Mouse (Mus musculus) thymus, postnatal 36 days (tissue): Measurements from ENCODE around the gene Ppp6r3.
A peak's percentile ranks its signal among the peaks of the same experiment; 100 is the strongest.

ENCODE experiments used
- DNase-seq, 2 experiments: peaks; one replicate each; pipeline ENCODE4 v3.0.0; 2022; ENCODE audit warnings: mixed read lengths in 2 of 2

The Ppp6r3 gene

DNA sequence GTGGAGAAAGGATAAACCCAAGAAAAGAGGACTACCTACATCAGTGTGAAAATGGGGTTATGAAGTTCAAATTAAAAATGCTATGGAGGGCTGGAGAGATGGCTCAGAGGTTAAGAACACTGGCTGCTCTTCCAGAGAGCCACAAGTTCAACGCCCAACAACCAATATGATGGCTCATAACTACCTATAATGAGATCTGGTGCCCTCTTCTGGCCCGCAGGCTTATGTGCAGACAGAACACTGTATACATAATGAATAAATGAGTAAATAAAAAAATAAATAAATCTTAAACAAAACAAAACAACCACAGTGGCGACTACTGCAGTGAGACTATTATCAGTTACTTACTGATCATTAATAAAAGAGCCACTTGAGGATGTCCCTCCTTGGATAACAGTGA, 78.3 kb downstream of the Ppp6r3 start:
- DNase-seq, result peak in 1 of 2 experiments; percentile 8

DNA sequence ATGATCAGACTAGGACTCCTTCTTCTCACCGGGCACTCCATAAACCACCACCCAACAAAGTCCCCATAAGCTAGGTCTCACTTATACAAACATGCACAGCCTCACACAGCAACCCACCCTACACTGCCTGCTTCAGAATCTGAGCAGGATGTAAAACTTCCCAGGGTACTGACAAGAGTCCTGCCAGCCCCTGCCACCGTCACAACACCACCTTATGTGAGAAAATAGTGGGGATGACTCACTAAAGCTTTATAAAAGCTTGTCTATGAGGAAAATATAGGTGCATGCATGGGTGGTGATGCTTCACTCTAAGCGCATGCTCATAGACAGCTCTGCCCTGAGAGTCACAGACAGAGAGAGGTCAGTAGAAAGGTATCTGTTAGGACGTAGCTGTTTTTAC, 85.7 kb downstream of the Ppp6r3 start:
- no peak for DNase-seq

DNA sequence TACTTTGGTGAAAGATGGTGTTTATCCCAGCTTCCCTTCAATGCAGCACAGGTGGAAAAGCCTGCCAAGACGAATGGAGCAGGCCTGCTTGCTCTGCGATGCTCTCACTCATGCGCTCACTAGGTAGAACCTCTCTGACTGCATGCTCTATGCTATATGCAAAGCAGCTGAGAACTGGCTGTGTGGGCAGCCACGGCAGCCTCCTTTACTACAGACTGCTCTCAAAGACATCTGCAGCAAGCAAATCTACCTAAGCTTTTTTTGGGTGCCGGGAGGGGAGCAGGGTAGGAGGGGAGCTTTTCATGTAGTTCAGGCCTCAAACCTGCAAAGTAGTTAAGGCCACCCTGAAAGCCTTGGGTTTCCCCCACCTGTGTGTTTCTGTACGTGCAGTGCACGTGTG, 92.7 kb downstream of the Ppp6r3 start:
- DNase-seq, result no peak

DNA sequence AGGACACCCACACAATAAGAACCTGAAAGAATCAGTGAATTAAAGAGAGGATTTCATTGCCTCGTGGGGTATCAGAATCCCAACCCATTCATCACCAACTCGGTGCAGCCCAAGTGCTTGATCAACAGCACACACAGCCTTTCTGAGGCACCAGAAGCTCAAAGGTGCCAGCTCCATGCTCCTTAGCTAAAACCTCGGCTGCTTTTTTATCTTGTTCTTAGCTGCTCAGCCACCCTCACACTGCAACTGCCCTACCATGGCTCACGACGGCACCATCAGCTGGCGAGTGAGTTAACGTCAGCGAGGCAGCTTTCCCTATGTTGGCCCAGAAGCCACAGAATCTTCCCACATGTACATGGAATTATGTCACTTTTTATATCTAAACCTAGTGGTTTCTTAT, 95.4 kb downstream of the Ppp6r3 start:
- no peak for DNase-seq

DNA sequence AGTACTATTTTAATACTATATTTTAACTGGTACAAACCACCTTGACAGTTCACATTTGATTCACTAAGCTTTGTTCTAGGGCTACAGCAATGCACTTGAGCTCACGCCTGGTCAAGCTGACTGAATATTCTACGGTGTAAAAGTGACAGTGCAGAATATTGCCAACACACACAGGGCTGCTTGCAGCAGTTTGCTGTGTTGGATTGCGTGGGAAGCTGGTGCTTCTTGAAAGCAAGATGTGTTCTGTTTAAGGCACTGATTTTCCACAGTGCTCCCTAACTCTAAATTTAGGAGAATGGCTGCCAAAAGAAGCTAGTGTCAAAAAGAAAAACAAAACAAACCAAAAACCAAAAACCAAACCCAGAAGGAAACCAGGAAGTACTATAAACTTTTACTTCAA, 98.6 kb downstream of the Ppp6r3 start:
- DNase-seq, result no peak

DNA sequence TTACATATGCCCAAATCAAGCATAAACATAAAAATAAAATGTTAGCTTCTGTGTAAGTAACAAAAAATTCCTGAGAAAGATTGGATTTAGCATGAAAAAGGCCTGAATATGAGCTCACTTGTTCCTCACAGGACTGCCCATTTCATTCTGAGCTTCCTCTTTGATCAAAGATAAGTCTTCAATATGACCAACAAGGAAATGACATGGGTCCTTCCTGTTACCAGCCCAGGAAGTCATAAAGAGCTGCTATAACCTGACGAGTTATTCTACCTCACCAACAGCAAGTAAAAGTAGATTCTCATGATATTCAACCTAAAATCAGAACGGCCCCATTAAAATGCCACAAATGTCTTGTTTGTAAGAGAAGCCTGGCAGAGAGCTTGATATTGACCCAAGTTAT, 104.3 kb downstream of the Ppp6r3 start:
- DNase-seq, result no peak

DNA sequence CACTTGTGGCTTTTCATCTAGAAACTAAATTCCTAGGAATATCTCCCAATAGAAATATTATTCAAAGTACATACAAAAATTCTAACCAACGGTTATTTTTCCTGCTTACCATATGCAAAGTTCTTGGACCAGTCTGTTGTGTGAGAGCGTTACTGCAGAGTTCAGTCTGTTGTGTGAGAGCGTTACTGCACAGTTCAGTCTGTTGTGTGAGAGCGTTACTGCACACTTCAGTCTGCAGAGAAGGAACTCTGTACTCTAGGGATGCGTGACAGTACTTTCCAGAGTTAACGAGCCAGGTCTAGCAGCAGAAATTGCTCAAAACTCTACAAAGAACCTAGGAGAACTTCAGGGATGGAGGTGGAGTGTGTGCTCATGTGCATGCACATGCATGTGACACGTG, 108.0 kb downstream of the Ppp6r3 start:
- DNase-seq, result no peak

DNA sequence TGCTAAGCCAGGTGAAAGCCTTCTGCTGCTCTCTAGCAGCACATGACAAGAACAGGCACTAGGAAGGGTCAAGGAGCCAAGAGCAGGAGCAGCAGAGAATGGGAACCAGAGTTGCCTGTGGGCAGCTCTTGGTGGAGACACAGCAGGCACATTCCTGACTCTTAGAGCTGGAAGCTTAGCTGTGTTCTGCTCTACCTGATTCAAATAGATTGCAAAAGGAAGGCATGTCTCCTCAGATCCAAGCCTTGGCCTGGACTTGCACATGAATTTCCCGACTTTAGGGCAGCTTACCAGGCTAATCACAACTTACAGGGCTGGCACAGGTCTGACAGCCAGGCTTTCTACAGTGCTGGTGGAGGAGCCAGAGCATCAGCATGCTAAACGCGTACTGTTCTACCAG, 115.6 kb downstream of the Ppp6r3 start:
- no peak for DNase-seq

DNA sequence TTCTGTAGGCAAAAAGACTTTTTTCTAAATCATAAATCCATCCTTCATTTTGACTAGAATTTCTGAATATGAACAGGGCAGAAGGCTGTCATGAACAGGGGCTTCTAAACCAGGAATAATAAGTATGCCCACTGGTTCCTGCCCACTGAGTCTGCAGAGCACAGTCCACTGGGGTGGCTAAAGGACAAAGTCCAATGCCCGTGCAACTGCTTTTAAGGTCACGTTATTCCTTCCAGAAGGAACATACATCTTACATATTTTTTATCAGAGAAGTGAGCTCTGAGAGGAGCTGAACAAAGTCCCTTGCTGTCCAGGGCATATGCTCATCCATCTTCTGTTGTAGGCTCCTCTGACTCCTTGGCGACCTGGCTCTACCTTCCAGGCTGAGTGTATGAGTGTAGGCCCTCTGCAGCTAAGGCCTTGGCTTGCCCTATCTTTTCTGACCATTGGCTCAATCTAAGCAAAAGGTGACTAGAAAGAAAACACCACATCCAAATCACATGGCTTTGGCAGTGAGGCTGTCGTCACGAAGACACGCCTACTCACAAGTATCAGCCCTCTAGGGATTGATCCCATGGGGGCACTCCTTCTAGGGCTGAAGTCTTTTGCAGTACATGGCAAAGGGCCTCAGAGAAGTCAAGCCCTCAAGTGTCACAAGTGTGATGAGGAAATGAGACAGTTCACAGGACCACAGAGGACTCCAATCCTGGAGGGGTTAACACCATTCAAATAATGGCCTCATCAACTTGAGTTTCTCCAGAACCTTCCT, 117.0 kb downstream of the Ppp6r3 start:
- DNase-seq, result no peak

DNA sequence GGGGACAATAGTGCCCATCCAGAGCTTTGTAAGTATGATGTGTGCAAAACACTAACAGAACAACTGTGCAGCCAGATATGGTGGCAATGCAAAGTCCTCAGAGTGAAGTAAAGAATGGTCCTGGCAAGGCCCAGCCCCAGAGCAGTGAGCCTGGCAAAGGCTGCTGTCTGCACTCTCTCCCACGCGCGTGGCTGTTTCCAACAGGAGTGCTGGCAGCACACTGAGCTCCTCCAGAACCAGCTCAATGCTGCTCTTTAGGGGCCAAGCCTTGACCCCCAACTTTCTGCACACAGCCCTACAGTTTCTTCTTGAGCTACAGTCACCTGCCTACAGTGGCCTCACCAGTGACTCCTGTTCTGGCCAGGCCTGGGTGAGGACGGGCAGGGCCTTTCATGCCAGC, 117.8 kb downstream of the Ppp6r3 start:
- DNase-seq, result no peak

DNA sequence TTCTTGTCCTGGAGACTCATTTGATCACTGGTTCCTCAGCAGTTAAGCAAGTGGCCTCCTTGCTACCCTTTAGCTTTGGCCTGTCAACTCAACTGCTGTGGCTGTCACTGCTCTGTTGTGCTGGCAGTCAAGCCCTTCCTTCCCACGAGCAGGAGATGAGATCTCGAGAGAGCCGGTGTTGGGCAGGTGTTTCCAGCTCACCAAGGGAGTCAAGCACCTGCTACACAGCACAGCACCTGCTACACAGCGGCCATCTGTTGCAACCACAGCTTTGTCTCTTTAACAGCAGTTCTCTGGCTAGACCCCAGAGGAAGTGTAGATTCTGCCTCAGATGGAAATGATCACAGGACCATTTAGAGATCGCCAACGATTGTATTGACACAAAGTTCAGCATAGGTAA, 123.9 kb downstream of the Ppp6r3 start:
- DNase-seq, result peak; percentile 76 to 85

DNA sequence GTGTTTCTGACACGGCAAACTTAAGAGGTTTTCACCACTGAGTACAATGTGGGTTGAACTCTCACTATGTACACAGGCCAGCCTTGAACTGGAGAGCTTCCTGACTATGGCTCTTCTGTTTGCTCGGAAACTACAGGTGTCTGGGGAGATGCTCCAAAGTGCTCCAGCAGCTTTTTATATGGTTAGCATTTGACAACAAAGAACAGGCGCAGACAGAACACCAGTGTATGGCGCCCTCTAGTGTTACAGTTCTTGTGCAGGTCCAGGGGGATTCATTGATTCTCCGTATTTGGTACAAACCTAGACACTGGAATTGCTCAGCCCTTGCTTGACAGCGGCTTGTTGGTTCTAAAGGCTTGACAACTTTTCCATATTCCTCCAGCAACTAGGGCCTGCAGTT, 124.4 kb downstream of the Ppp6r3 start:
- peak; percentile 50 to 61 for DNase-seq

DNA sequence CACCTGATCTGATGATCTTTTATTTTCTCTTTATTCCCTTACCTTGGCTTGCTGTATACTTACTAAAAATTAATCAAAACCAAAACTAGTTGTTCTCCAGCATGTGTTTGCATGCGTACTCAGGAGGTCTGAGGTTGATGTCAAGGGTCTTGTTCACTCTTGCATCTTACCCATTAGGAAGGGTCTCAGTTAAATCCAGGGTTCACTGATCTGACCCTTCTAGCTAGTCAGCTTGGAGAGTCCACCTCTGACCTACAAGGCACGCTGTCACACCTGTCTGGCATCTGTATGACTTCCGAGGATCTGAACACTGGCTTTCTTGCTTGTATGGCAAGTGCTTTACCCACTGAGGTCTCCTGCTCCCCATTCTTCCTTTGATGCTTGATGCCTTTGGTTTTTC, 124.8 kb downstream of the Ppp6r3 start:
- DNase-seq, result no peak

DNA sequence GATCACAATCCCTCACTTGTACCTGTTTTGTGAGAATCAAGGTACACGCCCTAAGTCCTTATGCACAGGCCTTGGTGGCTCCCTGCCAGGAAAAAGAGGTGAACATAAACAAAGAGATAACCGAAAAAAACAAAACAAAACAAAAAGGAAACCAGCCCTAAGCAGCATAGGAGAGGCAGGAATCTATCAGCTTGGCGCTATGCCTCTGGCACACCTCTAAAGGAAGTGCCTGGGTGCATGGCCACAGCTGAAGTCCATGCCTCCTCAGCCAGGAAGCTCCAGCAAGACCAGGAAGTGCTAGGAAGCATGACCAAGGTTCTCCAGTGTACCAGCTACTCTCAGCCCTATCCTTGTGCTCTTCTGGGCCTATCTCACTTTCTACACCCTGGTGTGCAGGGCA, 126.3 kb downstream of the Ppp6r3 start:
- no peak for DNase-seq

DNA sequence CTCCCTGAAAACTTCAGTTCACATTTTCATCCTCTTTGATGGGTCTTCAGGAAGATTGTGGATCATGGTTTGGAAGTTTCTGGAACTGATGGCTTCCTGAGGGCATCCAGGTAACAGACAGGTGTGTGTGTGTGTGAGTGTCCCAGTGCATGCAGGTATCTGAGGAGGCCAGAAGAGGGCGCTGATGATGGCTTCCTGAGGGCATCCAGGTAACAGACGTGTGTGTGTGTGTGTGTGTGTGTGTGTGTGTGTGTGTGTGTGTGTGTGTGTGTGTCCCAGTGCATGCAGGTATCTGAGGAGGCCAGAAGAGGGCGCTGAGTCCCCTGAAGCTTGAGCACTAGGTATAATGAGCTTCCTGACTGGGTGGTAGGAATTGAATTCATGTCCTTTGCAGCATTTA, 128.2 kb downstream of the Ppp6r3 start:
- no peak for DNase-seq

DNA sequence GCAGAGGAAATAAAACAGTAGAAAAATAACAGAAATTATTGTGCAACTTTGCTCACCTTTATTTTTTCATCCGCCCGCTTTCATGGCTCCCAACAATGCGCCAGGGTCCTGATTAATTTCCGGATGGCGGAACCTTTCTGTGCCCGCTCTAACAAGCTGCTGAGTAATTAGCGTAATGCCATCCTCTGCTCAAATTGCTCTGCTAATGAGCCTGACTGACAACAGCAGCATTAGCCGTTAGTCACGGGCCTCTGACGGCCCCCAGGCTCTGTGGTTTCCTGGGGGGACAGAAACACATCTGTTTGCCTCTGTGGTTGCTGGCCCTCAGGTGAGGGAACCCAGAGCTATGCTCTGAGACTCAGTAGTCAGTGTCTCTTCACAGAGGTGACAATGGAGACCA, 134.5 kb downstream of the Ppp6r3 start:
- DNase-seq, result no peak

DNA sequence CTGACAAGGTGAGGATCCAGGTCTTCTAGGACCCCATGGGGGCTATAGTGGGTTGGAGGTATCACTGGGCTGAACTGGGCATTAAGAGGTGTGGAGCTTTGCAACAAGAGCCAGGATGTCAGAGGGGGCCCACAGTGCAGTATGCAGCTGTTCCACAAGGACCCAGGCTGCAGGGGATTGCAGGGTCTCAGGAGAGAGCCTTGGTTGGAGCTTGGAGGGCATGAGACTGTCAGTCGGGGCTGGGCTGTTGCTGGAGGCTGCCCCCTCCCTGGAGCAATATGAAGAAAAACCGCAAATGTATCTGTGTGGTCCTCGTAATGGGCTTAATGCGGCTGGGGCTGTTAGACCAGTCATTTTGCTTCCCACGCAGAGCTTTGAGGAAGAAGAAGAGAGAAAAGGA, 134.9 kb downstream of the Ppp6r3 start:
- DNase-seq, result no peak

DNA sequence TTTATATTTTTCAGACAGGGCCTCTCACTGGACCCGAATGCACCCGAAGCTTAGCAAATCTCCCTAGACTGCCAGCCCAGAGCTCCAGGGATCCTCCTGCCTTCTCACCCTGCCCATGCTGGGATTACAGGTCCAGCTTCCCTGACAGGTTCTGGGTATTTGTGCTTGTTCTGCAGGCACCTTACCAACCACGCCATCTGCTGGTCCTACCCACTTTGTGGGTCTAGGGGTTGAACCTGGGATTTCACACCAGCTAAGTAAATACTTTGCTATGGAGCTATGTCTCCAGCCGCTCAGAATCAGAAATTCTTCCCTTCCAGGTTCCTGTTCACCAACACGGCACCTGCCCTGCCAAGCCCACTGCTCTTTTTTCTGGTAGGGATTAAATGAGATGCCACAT, 137.6 kb downstream of the Ppp6r3 start:
- peak in 1 of 2 experiments; percentile 27 for DNase-seq

DNA sequence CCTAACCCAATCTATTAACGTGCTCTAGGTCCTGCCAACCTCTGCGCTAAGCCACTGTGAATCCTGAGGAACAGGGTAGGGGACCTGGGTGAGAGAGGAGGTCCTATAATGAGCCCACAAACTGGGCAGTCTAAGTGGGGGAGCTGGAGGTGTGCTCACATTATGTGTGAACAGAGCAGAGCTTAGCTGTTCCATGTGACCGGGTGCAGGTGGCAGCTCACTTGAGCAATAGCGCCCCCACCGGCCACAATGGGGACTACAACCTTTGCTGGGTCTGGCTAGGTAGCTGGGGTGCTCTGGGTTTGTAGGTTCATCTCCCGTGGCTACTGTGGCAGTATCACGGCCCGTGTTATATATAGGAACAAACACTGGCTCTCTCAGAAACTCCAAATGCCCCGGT, 138.7 kb downstream of the Ppp6r3 start:
- DNase-seq, result peak; percentile 48 to 57

DNA sequence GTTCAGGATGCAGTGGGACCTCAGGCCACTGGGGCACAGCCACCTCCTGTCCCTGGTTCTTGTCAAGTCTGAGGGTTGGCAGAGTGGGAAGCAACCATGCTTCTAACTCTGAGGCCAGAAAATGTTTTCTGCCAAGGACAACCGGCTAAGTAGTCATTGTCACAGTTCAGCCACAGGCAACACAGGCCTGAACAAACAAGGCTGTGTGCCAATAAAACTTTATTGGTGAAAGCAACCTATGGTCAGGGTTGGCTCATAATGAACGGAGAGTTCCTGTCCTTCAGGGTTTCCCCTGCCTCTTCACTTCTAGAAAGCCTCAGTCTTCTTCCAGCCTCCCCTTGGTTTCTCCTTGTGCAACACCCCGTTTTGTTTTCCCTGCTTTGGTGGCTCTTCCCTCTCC, 139.7 kb downstream of the Ppp6r3 start:
- DNase-seq, result no peak

DNA sequence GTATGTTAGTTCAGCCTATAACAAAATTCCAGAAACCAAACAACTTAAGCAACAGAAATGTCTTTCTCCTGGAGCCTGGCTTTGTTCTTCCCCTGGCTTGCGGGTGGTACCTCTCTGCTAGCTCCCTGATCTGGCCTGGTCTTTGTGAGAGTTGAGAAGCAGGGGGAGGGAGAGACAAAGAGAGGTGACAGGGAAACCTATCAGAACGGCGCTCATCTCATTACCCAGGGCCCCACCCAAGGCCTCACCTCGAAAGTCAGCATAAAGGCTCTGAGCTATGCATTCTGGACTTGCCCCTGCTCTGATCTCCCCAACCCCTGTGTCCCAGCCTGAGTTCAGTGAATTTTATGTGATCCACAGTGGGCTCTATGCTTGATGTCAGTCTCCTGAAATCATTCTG, 140.9 kb downstream of the Ppp6r3 start:
- no peak for DNase-seq

DNA sequence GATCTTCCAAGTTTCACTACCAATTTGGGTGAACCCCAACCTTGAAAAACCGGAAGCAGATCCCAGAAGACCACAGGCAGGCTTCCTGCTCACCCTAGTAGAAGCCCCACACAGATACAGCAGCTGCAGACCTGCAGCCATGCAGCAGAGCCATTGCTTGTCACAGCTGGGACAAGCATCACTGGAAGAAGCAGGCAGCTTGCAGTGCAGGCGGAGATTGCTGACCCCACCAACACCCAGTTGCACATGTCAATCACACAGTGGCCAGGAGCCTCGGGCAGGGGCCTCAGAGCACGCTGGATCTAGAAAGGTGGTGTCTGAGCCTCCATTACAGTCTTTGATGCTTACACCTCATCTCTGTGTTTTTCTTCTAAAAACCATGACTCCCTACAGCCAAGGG, 141.4 kb downstream of the Ppp6r3 start:
- no peak for DNase-seq

DNA sequence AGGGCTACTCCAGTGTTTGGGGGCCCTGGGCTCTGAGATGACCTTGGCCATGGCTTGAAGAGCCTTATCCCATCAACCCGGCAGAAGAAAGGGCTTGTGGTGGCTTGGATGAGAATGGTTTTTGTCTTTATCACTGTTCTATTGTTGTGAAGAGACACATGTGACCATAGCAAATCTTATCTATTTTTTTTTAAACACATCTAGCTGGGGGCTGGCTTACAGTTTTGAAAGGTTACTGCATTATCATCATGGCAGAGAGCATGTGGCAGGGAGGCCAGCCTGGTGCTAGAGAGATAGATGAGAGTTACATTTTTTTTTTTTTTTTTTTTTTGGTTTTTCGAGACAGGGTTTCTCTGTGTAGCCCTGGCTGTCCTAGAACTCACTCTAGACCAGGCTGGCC, 143.6 kb downstream of the Ppp6r3 start:
- no peak for DNase-seq

DNA sequence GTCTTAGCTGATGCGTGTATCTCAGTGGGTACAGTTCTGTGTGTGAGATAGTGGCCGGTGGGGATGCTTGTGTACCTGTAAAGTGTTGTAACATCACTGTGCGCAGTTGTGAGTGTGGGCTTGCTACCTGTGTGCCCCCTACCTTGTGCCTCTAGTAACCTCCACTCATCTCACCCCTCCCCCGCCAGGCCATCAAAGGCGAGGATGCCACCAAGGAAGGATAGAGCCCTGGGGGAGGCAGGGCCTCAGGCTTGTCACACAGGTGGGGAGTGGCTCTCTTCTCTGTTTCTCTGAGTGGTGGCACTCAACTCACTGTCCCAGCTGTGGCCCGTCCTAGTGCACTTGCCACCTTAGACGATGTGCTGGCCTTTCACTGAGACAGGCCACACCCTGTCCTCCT, 144.5 kb downstream of the Ppp6r3 start:
- DNase-seq, result peak in 1 of 2 experiments; percentile 49

DNA sequence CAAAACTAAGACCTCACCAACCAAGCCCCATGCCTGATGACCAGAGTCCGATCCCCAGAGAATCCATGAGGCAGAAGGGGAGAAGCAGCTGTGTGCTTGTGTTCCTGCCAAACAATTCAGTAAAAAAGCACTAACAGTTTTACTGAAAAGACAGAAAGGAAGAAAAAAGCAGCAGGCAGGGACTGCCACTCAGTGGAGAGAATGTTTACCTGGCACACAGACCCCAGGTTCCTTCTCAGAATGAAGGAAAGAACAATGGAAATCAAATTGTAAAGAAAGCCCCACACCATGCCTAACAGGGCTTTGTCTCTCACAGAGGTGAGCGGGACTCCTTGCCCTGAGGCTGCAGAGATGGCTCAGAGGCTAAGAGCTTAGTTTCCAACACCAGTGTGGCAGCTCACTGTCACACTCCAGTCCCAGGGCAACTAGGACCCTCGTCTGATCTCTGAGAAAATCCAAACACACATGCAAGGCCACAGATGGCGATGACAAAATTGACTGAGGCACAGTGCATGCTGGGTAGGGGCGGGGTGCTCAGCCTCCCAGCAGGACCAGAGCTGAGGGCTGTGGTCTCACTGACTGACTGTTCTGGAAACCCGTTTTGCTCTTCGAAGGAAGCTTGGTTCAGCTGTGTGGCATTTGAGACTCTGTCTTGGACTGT, 146.3 kb downstream of the Ppp6r3 start:
- no peak for DNase-seq
